Mouse (Mus musculus) heart, postnatal 0 days (tissue): ENCODE results near the gene Slc25a11. TPM values are rescaled to one million over a fixed set of nuclear protein-coding genes. Genes with fewer than 3 reads are reported as not detected.

Source experiments
- ATAC-seq: fragments of 200-750 bp; cut with Nextera tagmentation; 2 replicates; pipeline ENCODE4 v1.8.0; 2017; ENCODE audit warnings: low read depth, moderate number of reproducible peaks, moderate library complexity; ENCODE audit not compliant: insufficient read depth
- DNase-seq: peaks from one replicate; pipeline ENCODE4 v3.0.0-alpha.2; 2016; ENCODE audit warnings: low spot score
- H3K27ac ChIP-seq: fragments of 300-500 bp; sonication (generic); 2 replicates; pipeline ENCODE4 v1.5.1; 2014; ENCODE audit warnings: low read depth, mild to moderate bottlenecking
- H3K27me3 ChIP-seq: fragments of 300-500 bp; sonication (generic); 2 replicates; pipeline ENCODE4 v1.6.1; 2014; ENCODE audit warnings: low read length, mixed read lengths; ENCODE audit not compliant: control insufficient read depth, insufficient read depth
- H3K36me3 ChIP-seq: fragments of 300-500 bp; sonication (generic); replicated peaks from 2 replicates; pipeline ENCODE4 v1.6.1; 2014; ENCODE audit warnings: low read length, mixed read lengths; ENCODE audit not compliant: control insufficient read depth, insufficient read depth
- H3K4me1 ChIP-seq: fragments of 300-500 bp; sonication (generic); 2 replicates; pipeline ENCODE4 v1.6.1; 2014; ENCODE audit warnings: antibody characterized with exemption; ENCODE audit not compliant: control insufficient read depth, insufficient read depth
- H3K4me2 ChIP-seq: fragments of 300-500 bp; sonication (generic); 2 replicates; pipeline ENCODE4 v1.6.1; 2014; ENCODE audit warnings: low read depth, mild to moderate bottlenecking, low read length, moderate library complexity
- H3K4me3 ChIP-seq: fragments of 300-500 bp; sonication (generic); 2 replicates; pipeline ENCODE4 v1.5.1; 2014; ENCODE audit warnings: low read depth, low read length
- H3K9ac ChIP-seq: fragments of 300-500 bp; sonication (generic); replicated peaks from 2 replicates; pipeline ENCODE4 v1.6.1; 2014; ENCODE audit warnings: low read depth, low read length, mixed read lengths
- H3K9me3 ChIP-seq: fragments of 300-500 bp; sonication (generic); replicated peaks from 2 replicates; pipeline ENCODE4 v1.6.1; 2016; ENCODE audit warnings: low read length; ENCODE audit not compliant: control insufficient read depth
- CTCF ChIP-seq: IDR thresholded peaks from 2 replicates; pipeline ENCODE4 v1.5.1; 2016; ENCODE audit warnings: antibody characterized with exemption, control low read depth, low read depth
- EP300 ChIP-seq: IDR thresholded peaks from 2 replicates; pipeline ENCODE4 v1.6.1; 2016; ENCODE audit warnings: antibody characterized with exemption, low read depth
- WGBS: fragments of 180-500 bp; shearing (Covaris S2); extraction: QIAGEN DNeasy Blood & Tissue Kit; methylation state at CpG from one replicate; pipeline ENCODE4 v1.1.7; 2014; 5-methylcytosine and 5-hydroxymethylcytosine counted together
- polyA plus RNA-seq: library from polyadenylated mRNA; unstranded; fragments of >200 nt; fragmentation: Nextera tagmentation; extraction: Ambion mirVana; gene quantifications from 2 replicates; pipeline ENCODE4 v1.2.1, GENCODE M21; 2015
- total RNA-seq: library from RNA; depleted of rRNA; stranded (reverse); fragments of >200 nt; gene quantifications from 2 replicates; pipeline ENCODE4 v1.2.3, GENCODE M21; 2014; ENCODE audit warnings: low replicate concordance

Gene Slc25a11
- total and polyA plus RNA-seq, 2 experiments from 2014 or later = 446 to 532 TPM

DNA sequence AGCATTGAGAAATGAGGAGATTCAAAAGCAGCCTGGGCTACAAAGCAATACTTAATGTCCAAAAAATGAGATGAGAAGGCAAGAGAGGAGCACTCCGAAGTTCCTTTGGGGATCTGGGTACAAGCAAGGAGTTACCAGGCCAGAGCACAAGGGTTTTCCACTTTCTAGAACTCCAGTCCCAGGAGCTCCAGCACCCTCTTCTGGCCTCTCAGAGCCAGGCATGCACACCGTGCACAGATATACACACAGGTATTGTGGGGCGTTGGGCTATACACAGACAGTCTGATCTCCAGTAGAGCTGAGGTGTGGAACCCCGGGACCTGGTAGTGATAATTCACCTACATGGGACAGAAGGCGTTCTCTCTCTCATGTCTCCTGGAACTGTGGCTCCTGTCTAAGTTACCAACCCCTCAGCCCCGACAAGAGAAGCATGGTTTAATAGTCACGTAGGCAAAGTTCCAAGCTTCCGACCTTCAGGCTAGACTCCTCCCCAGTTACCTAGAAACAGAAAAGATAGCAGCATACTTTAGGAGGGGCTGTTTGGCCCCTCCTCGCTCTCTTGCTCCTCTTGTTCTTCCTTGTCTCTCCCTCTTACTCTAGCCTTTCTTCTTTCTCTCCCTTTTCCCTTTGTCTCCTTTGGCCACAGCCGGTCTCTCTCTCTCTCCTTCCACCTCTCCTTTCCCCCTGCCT is 24.1 kb downstream of the Slc25a11 start:
- Histone ChIP-seq H3K27me3 (no peaks in the 10 kb centered on the region), H3K27ac (no peak overlapping the region), H3K36me3 (no peaks in the 10 kb centered on the region), H3K9ac (no peak overlapping the region), H3K9me3 (no peaks in the 10 kb centered on the region), H3K4me2 (no peak overlapping the region), H3K4me3 (no peak overlapping the region), H3K4me1 (no peaks in the 10 kb centered on the region)
- TF ChIP-seq CTCF = peak; percentile 30
- TF ChIP-seq EP300 = no peak
- 63% methylated on average over 10 of the region's 10 CpGs for WGBS
- ATAC-seq (no peak), DNase-seq (no peak)

DNA sequence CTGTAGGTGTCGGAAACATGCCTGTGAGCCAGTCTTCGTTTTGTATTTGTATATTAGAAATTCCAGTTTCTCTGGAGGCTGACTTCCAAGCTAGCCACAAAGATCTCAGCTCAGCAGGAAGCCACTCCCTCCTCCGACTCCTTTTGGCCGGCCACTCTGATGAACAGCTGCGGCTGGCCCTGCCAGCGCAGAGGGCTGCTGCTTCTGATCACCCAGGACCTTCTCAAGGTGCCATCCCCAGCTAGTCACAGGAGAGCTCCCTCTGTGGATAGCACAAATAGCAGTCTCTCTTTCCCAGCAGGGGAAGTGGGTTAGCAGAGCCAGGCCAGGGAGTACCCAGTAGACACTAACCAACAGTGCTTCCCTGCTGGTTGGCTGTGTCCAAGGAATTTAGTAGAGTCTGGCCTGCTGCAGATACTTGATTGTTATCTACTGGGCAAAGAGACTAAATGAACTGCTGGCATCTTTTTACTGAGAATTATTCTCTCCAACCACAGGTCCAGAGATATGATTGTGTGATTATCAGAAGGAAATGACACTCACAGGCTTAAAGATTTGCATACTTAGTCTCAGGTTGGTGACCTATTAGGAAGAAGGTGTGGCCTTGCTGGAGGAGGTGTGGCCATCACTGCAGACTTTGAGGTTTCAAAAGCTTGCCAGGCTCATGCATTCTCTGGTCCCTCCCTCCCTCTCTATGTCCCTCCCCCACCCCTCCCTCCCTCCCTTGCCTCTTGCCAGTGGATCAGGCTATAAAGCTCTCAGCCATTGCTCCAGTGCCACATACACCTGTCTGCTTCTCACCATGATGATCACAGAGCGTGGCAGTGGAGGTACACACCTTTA is 25.1 kb downstream of the Slc25a11 start:
- ATAC-seq = no peak

GRCm38 (mm10) chr11:70619101-70619500 is 28.2 kb downstream of the Slc25a11 start, which contains the start of gene Chrne:
Gene Chrne (minus strand): TSS chr11:70619216.
- H3K4me1 ChIP-seq = peaks cover 15% of the 10 kb centered on the region
- H3K4me2 ChIP-seq = no peak within 1 kb of the TSS
- no peak within 1 kb of the TSS for H3K27ac ChIP-seq
- H3K36me3 ChIP-seq = no peaks in the 10 kb centered on the region
- WGBS = 37% methylated on average over 1 of the region's 1 CpGs
- no peak within 1 kb of the TSS for H3K4me3 ChIP-seq
- DNase-seq (no peak), ATAC-seq (no peak)
- TF ChIP-seq CTCF (no peak), EP300 (no peak)
- peaks cover 8% of the 10 kb centered on the region; the same call in 1 of the 2 replicates for H3K27me3 ChIP-seq
- H3K9ac ChIP-seq = no peak within 1 kb of the TSS
- H3K9me3 ChIP-seq = no peaks in the 10 kb centered on the region

More for the DNA sequence above, 25.1 kb downstream of the Slc25a11 start:
- H3K9ac ChIP-seq = no peak overlapping the region
- no peak overlapping the region for H3K4me3 ChIP-seq
- no peaks in the 10 kb centered on the region for H3K4me1 ChIP-seq
- no peaks in the 10 kb centered on the region for H3K9me3 ChIP-seq
- no peaks in the 10 kb centered on the region for H3K36me3 ChIP-seq
- H3K27ac ChIP-seq = no peak overlapping the region
- DNase-seq = no peak
- H3K4me2 ChIP-seq = no peak overlapping the region
- 27% methylated on average over 7 of the region's 7 CpGs for WGBS
- TF ChIP-seq EP300 = no peak
- no peak for TF ChIP-seq CTCF
- H3K27me3 ChIP-seq = no peaks in the 10 kb centered on the region

GRCm38 (mm10) chr11:70615516-70616093 is 31.7 kb downstream of the Slc25a11 start, which contains the start of gene 4930544D05Rik:
Gene 4930544D05Rik (plus strand): TSS chr11:70615848.
- H3K4me2 ChIP-seq = peak within 1 kb of the TSS; percentile 76
- WGBS = 13% methylated on average over 21 of the region's 21 CpGs
- H3K4me3 ChIP-seq = peak within 1 kb of the TSS; percentile 45
- peaks cover 15% of the 10 kb centered on the region for H3K4me1 ChIP-seq
- H3K27ac ChIP-seq = peak within 1 kb of the TSS; percentile 59
- ATAC-seq (no peak), DNase-seq (no peak)
- peaks cover 28% of the 10 kb centered on the region for H3K36me3 ChIP-seq
- H3K27me3 ChIP-seq = peaks cover 8% of the 10 kb centered on the region; the same call in 1 of the 2 replicates
- H3K9ac ChIP-seq = peak within 1 kb of the TSS; percentile 28; the same call in 1 of the 2 replicates
- TF ChIP-seq CTCF (no peak), EP300 (no peak)
- H3K9me3 ChIP-seq = no peaks in the 10 kb centered on the region

GRCm38 (mm10) chr11:70615074-70615473 is 32.2 kb downstream of the Slc25a11 start:
- H3K27ac ChIP-seq = peak overlapping the region; percentile 59
- peaks cover 15% of the 10 kb centered on the region for H3K4me1 ChIP-seq
- H3K4me3 ChIP-seq = peak overlapping the region; percentile 45
- DNase-seq = peak; percentile 49
- WGBS = 2% methylated on average over 17 of the region's 17 CpGs
- no peaks in the 10 kb centered on the region for H3K9me3 ChIP-seq
- H3K36me3 ChIP-seq = peaks cover 33% of the 10 kb centered on the region
- no peak for TF ChIP-seq EP300
- no peak for TF ChIP-seq CTCF
- peaks cover 8% of the 10 kb centered on the region; the same call in 1 of the 2 replicates for H3K27me3 ChIP-seq
- peak overlapping the region; percentile 76 for H3K4me2 ChIP-seq
- peak overlapping the region; percentile 28; the same call in 1 of the 2 replicates for H3K9ac ChIP-seq
- ATAC-seq = peak; percentile 72
